Mouse (Mus musculus): ENCODE data around the gene Apob. TPM values are rescaled to one million over a fixed set of nuclear protein-coding genes. Genes with fewer than 3 reads are reported as not detected.

Gene Apob
- polyA plus RNA-seq (2014; fragmentation: Nextera tagmentation; extraction: Ambion mirVana) = 0.09 TPM in 2 replicates

DNA sequence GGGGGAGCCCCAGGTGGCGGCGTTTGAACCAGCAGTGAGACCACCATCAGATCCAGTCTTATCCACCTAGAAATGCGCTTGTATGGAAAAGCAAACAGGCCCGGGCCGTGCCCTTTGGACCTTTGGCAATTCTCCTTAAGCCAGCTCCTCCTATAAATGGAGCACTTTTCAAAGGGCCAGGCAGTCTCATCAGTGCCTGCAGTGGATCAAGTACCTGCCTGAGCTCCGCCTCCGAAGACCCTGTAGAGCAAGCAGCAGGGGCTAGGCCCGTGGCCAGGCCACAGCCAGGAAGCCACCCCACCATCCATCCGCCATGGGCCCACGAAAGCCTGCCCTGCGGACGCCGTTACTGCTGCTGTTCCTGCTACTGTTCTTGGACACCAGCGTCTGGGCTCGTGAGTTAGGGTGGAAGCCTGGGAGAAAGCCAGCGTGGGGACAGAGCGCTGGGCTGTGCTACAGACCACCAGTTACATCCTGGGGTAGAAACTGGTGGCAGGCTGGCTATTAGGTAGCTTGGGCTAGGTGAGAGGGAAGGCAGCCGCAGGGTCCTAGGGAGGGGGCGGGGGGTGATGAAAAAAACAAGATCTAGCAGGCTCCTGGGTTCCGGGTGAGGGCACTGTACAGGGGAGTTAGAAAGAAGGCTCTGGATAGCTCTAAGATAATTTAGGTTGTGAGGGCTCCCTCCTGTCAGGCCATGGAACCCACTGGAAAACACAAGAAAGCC, at the start of gene Apob:
Apob (plus strand) TSS at position 183 of the 724 bp plus-strand sequence.
- Histone ChIP-seq H3K27ac (ENCODE audit: low read depth, low read length) (no peak within 1 kb of the TSS), H3K9me3 (ENCODE audit: control insufficient read depth, low read length) (no peaks in the 10 kb centered on the region), H3K9ac (replicated peaks; ENCODE audit: low read depth, low read length) (no peak within 1 kb of the TSS), H3K27me3 (ENCODE audit: control insufficient read depth, insufficient read depth, low read length) (no peaks in the 10 kb centered on the region), H3K36me3 (ENCODE audit: control insufficient read depth, insufficient read depth, low read length) (no peaks in the 10 kb centered on the region), H3K4me1 (ENCODE audit: control insufficient read depth, insufficient read depth, low read length) (no peaks in the 10 kb centered on the region), H3K4me3 (ENCODE audit: low read depth, low read length) (no peak within 1 kb of the TSS), H3K4me2 (ENCODE audit: low read depth, low read length) (no peak within 1 kb of the TSS)
- 89% methylated on average over 20 of the region's 20 CpGs for WGBS
- ATAC-seq (ENCODE audit: low read depth) = no peak

DNA sequence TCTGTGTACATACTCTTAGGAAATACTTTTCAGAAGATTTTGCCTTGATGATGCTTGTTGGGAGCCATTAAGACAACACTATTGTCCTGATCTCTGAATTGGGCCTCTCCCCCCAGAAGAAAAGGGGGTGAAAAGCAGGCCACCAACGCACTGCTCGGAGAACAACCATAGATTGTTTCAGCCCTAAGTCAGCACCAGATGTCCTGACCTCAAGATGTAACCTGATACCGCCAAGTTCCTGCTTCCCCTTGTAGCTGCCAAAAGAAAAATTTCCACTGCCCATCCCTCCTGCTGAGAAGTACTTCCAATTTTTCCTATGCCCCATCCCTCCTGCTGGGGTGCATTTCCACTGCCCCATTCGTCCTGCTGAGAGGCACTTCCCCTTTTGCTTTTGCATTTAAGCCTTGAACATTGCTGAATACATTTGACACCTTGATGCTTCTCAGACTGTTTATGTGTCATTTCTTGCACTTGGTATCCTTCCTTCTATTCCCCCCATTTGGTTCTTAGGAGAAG, 45.0 kb upstream of the Apob start:
- WGBS = 72% methylated on average over 4 of the region's 4 CpGs
- Histone ChIP-seq H3K36me3 (ENCODE audit: control insufficient read depth, insufficient read depth, low read length) (no peaks in the 10 kb centered on the region), H3K9me3 (ENCODE audit: control insufficient read depth, low read length) (no peaks in the 10 kb centered on the region), H3K27ac (ENCODE audit: low read depth, low read length) (no peak overlapping the region), H3K4me2 (ENCODE audit: low read depth, low read length) (no peak overlapping the region), H3K4me3 (ENCODE audit: low read depth, low read length) (no peak overlapping the region), H3K9ac (replicated peaks; ENCODE audit: low read depth, low read length) (no peak overlapping the region), H3K27me3 (ENCODE audit: control insufficient read depth, insufficient read depth, low read length) (no peaks in the 10 kb centered on the region), H3K4me1 (ENCODE audit: control insufficient read depth, insufficient read depth, low read length) (no peaks in the 10 kb centered on the region)
- ATAC-seq (ENCODE audit: low read depth) = no peak

DNA sequence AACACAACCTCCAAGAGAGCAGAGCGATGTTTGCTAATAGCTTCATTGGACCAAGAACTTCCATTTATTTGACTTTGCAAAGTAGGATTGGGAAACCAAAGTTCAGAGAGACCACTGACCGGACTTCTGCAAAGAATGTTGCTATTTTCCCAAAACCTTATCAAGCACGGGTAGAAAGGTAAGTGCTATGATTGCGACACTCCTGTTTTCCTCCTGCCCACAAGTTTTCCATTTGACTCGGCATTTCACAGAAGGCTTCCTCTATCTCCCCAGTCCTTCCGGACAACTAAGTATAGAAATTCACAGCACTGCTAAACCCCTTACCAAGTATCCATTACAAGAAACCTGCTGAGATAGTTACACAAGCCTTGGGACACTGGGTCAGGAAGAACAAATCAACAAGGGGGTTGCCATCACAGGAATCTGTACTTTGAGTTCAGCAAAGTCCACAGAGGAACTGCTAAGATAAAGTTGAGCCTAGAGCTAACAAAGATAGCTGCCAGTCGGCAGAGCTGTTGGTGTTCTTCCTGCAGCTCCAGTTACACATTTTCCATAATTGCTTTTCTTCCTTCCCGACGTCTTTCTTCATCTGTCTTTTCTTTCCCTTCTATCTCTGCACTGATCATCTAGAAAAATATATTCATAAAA, 27.2 kb upstream of the Apob start:
- Histone ChIP-seq H3K36me3 (ENCODE audit: control insufficient read depth, insufficient read depth, low read length) (no peaks in the 10 kb centered on the region), H3K9ac (replicated peaks; ENCODE audit: low read depth, low read length) (no peak overlapping the region), H3K27me3 (ENCODE audit: control insufficient read depth, insufficient read depth, low read length) (no peaks in the 10 kb centered on the region), H3K27ac (ENCODE audit: low read depth, low read length) (no peak overlapping the region), H3K4me2 (ENCODE audit: low read depth, low read length) (no peak overlapping the region), H3K4me3 (ENCODE audit: low read depth, low read length) (no peak overlapping the region), H3K4me1 (ENCODE audit: control insufficient read depth, insufficient read depth, low read length) (no peaks in the 10 kb centered on the region), H3K9me3 (ENCODE audit: control insufficient read depth, low read length) (no peaks in the 10 kb centered on the region)
- WGBS = 91% methylated on average over 9 of the region's 9 CpGs
- no peak for ATAC-seq (ENCODE audit: low read depth)

DNA sequence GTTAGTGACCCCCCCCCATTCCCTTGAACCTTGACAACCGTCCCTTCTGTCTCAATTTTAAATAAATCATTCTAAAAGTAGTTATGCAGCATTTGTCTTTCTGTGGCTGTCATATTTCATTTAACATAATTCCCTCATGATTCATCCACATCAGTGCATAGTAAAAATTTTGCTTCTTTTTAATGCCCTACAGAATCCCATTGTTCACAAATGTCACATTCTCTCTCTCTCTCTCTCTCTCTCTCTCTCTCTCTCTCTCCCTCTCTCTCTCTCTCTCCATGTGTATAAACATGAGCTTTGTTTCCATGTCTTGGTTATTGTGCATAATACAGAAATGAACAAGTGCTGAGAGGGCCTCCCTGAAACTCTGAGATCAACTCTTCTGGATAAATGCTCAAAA, 18.6 kb upstream of the Apob start:
- Histone ChIP-seq H3K4me3 (ENCODE audit: low read depth, low read length) (no peak overlapping the region), H3K9me3 (ENCODE audit: control insufficient read depth, low read length) (no peaks in the 10 kb centered on the region), H3K4me1 (ENCODE audit: control insufficient read depth, insufficient read depth, low read length) (no peaks in the 10 kb centered on the region), H3K27ac (ENCODE audit: low read depth, low read length) (no peak overlapping the region), H3K36me3 (ENCODE audit: control insufficient read depth, insufficient read depth, low read length) (no peaks in the 10 kb centered on the region), H3K4me2 (ENCODE audit: low read depth, low read length) (no peak overlapping the region), H3K27me3 (ENCODE audit: control insufficient read depth, insufficient read depth, low read length) (no peaks in the 10 kb centered on the region), H3K9ac (replicated peaks; ENCODE audit: low read depth, low read length) (no peak overlapping the region)
- WGBS = 77% methylated on average over 1 of the region's 1 CpGs
- no peak for ATAC-seq (ENCODE audit: low read depth)

DNA sequence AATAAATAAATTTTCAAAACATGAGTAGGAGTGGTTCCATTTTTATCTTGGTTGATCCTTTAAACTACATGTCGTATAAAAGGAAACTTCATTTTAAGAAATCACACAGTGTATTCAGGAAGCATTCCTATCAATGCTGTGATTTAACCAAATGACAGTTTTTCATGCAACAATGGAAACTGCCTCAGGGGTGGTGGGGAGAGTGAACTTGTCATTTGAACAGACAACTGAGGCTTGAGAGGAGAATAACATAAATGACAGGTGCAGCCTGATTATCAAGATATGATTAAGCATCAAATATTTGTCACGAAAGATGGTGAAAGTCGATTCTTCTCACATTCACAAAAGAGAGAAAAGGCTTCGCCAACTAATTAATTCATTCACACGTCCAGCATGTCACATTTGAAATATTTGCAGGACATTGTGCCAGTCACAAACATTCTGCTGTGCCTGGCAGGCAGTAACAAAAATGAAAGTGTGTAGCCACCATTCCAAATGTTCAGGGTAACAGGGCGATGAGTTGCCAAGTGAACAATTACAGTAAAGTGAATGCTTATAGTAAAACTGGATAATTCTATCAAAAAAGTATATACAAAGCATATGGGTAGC, 18.0 kb upstream of the Apob start:
- H3K27ac ChIP-seq (ENCODE audit: low read depth, low read length) = no peak overlapping the region
- WGBS = 74% methylated on average over 6 of the region's 6 CpGs
- no peak overlapping the region for H3K4me3 ChIP-seq (ENCODE audit: low read depth, low read length)
- H3K9me3 ChIP-seq (ENCODE audit: control insufficient read depth, low read length) = no peaks in the 10 kb centered on the region
- no peak overlapping the region for H3K4me2 ChIP-seq (ENCODE audit: low read depth, low read length)
- no peaks in the 10 kb centered on the region for H3K36me3 ChIP-seq (ENCODE audit: control insufficient read depth, insufficient read depth, low read length)
- no peaks in the 10 kb centered on the region for H3K27me3 ChIP-seq (ENCODE audit: control insufficient read depth, insufficient read depth, low read length)
- H3K4me1 ChIP-seq (ENCODE audit: control insufficient read depth, insufficient read depth, low read length) = no peaks in the 10 kb centered on the region
- H3K9ac ChIP-seq (replicated peaks; ENCODE audit: low read depth, low read length) = no peak overlapping the region
- no peak for ATAC-seq (ENCODE audit: low read depth)

DNA sequence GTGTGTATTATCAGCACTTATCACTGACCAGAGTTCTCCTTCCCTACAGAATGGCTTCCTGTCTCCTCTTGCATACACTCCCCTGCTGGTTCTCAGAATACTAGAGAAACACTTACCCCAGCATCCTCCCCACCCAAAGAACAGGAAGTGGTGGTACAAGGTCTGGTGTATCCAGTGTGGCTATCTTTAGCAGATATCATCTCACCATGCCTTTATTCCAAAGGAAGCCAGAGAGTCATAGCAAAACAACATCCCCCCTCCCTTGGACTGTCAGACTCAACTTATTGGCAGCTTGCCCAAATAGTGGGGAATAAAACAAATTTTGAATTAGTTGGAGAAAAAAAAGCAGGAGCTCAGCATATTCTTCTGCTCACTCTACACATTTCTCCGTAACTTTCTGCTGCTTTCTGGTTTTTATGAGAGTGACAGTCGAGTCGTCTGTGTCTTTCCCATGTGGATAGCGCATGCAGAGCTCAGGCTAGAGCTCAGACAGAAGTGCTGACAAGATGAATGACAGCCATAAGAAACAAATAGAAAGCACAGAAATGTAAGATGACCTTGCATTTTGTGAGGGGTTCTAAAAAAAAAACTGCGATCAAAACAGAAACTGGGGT, 15.0 kb upstream of the Apob start:
- Histone ChIP-seq H3K4me1 (ENCODE audit: control insufficient read depth, insufficient read depth, low read length) (no peaks in the 10 kb centered on the region), H3K36me3 (ENCODE audit: control insufficient read depth, insufficient read depth, low read length) (no peaks in the 10 kb centered on the region), H3K9ac (replicated peaks; ENCODE audit: low read depth, low read length) (no peak overlapping the region), H3K4me3 (ENCODE audit: low read depth, low read length) (no peak overlapping the region), H3K4me2 (ENCODE audit: low read depth, low read length) (no peak overlapping the region), H3K9me3 (ENCODE audit: control insufficient read depth, low read length) (no peaks in the 10 kb centered on the region), H3K27ac (ENCODE audit: low read depth, low read length) (no peak overlapping the region), H3K27me3 (ENCODE audit: control insufficient read depth, insufficient read depth, low read length) (no peaks in the 10 kb centered on the region)
- 73% methylated on average over 5 of the region's 5 CpGs for WGBS
- ATAC-seq (ENCODE audit: low read depth) = no peak

DNA sequence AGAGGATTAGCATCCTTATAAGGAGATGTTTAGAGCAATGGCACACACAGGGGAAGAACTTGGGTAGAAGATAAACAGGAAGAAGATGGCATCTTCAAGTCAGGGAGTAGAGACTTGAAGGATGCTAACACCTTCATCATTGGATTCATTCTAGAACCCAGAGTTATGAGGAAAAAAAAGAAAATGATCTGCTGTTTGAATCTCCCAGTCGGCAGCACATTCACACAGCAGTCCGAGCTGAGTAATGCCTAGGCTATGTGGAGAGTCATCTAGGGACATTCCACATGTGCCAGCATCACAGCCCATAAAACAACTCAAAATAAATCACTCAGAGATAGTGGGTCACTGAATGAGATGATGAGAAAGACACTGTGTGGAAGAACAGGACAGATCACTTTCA, 10.2 kb upstream of the Apob start:
- ATAC-seq (ENCODE audit: low read depth) = no peak
- H3K4me1 ChIP-seq (ENCODE audit: control insufficient read depth, insufficient read depth, low read length) = no peaks in the 10 kb centered on the region
- H3K9ac ChIP-seq (replicated peaks; ENCODE audit: low read depth, low read length) = no peak overlapping the region
- H3K36me3 ChIP-seq (ENCODE audit: control insufficient read depth, insufficient read depth, low read length) = no peaks in the 10 kb centered on the region
- H3K27ac ChIP-seq (ENCODE audit: low read depth, low read length) = no peak overlapping the region
- no peak overlapping the region for H3K4me3 ChIP-seq (ENCODE audit: low read depth, low read length)
- H3K27me3 ChIP-seq (ENCODE audit: control insufficient read depth, insufficient read depth, low read length) = no peaks in the 10 kb centered on the region
- no peak overlapping the region for H3K4me2 ChIP-seq (ENCODE audit: low read depth, low read length)
- WGBS = 82% methylated on average over 2 of the region's 2 CpGs
- H3K9me3 ChIP-seq (ENCODE audit: control insufficient read depth, low read length) = no peaks in the 10 kb centered on the region

DNA sequence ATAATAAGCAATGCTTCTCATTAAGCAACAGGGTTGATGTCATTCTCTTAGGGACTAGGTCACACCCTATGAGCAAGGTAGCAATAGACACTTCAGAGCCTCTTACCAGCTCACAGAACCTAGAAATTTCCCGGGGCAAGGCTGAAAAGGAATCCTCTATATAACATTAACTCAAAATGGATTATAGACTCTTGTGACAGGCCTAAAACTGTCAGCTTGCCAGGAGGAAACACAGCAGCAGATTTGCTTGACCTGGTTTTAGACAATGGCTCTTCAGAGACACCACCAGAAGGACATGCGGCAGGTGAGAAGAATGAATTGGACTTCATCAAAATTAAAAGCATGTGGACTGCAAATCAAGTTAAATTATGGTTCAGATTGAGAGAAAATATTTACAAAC, 7.1 kb upstream of the Apob start:
- H3K4me3 ChIP-seq (ENCODE audit: low read depth, low read length) = no peak overlapping the region
- H3K9ac ChIP-seq (replicated peaks; ENCODE audit: low read depth, low read length) = no peak overlapping the region
- ATAC-seq (ENCODE audit: low read depth) = no peak
- no peak overlapping the region for H3K4me2 ChIP-seq (ENCODE audit: low read depth, low read length)
- H3K27ac ChIP-seq (ENCODE audit: low read depth, low read length) = no peak overlapping the region
- no peaks in the 10 kb centered on the region for H3K9me3 ChIP-seq (ENCODE audit: control insufficient read depth, low read length)
- H3K27me3 ChIP-seq (ENCODE audit: control insufficient read depth, insufficient read depth, low read length) = no peaks in the 10 kb centered on the region
- no peaks in the 10 kb centered on the region for H3K36me3 ChIP-seq (ENCODE audit: control insufficient read depth, insufficient read depth, low read length)
- H3K4me1 ChIP-seq (ENCODE audit: control insufficient read depth, insufficient read depth, low read length) = no peaks in the 10 kb centered on the region
- WGBS = 84% methylated on average over 2 of the region's 2 CpGs

DNA sequence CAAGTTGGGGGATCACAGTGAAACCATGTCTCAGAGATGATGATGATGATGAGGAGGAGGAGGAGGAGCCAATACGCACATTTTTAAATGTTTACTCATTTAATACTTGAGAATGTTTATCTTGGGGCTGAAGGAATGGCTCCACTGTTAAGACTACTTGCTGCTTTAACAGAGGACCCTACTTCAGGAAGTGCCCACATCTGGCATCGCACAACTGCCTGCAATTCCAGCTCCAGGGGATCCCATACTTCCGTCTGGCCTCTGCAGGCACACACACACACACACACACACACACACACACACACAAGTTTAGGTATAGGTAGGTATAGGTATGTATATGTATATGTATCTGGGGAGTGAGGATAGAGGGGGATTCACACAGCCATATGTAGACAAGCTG, 6.6 kb upstream of the Apob start:
- no peak for ATAC-seq (ENCODE audit: low read depth)

More for the DNA sequence above, 6.6 kb upstream of the Apob start:
- Histone ChIP-seq H3K4me3 (ENCODE audit: low read depth, low read length) (no peak overlapping the region), H3K4me2 (ENCODE audit: low read depth, low read length) (no peak overlapping the region), H3K9me3 (ENCODE audit: control insufficient read depth, low read length) (no peaks in the 10 kb centered on the region), H3K4me1 (ENCODE audit: control insufficient read depth, insufficient read depth, low read length) (no peaks in the 10 kb centered on the region), H3K36me3 (ENCODE audit: control insufficient read depth, insufficient read depth, low read length) (no peaks in the 10 kb centered on the region), H3K27me3 (ENCODE audit: control insufficient read depth, insufficient read depth, low read length) (no peaks in the 10 kb centered on the region), H3K9ac (replicated peaks; ENCODE audit: low read depth, low read length) (no peak overlapping the region), H3K27ac (ENCODE audit: low read depth, low read length) (no peak overlapping the region)
- 79% methylated on average over 3 of the region's 3 CpGs for WGBS

All from neural tube, embryonic 14.5 days (tissue).